Mouse (Mus musculus): ENCODE measurements around the gene Ehmt2. TPM values are rescaled to one million over a fixed set of nuclear protein-coding genes. Genes with fewer than 3 reads are reported as not detected.
"Not testable (repeated sequence)": the region's sequence is repeated elsewhere in the genome, so short reads cannot be mapped to it uniquely, and the experiment has no call there.

Gene Ehmt2
- total RNA-seq, 2 experiments from 2014 or later: 87.0 to 120 TPM

- peak; percentile 78 for ATAC-seq (replicated peaks; ENCODE audit: poor library complexity, severe bottlenecking)
Observed at GRCm38 (mm10) chr17:34917188-34917587, 18.9 kb downstream of the Ehmt2 start.

- no peak; the same call in 1 of the 2 replicates for ATAC-seq (replicated peaks; ENCODE audit: poor library complexity, severe bottlenecking)
Observed at GRCm38 (mm10) chr17:34922939-34923338, 24.7 kb downstream of the Ehmt2 start.

- ATAC-seq (replicated peaks; ENCODE audit: poor library complexity, severe bottlenecking): peak; percentile 6; the same call in 1 of the 2 replicates
Observed at GRCm38 (mm10) chr17:34924258-34924657, 26.0 kb downstream of the Ehmt2 start.

- ATAC-seq (replicated peaks; ENCODE audit: poor library complexity, severe bottlenecking): no peak
Observed at GRCm38 (mm10) chr17:34927306-34928019, 29.2 kb downstream of the Ehmt2 start.

GRCm38 (mm10) chr17:34928841-34929240 is 30.6 kb downstream of the Ehmt2 start:
- no peak for ATAC-seq (replicated peaks; ENCODE audit: poor library complexity, severe bottlenecking)

GRCm38 (mm10) chr17:34931061-34931734 is 32.9 kb downstream of the Ehmt2 start, which contains the start of gene Neu1:
Gene Neu1 (plus strand): TSS chr17:34931253.
- peak; percentile 91 for ATAC-seq (replicated peaks; ENCODE audit: poor library complexity, severe bottlenecking)

- no peak for ATAC-seq (replicated peaks; ENCODE audit: poor library complexity, severe bottlenecking)
Observed at GRCm38 (mm10) chr17:34931735-34932098, 33.4 kb downstream of the Ehmt2 start.

- ATAC-seq (replicated peaks; ENCODE audit: poor library complexity, severe bottlenecking): no peak
Observed at GRCm38 (mm10) chr17:34932287-34932686, 34.0 kb downstream of the Ehmt2 start.

GRCm38 (mm10) chr17:34934031-34934430 is 35.8 kb downstream of the Ehmt2 start:
- no peak for ATAC-seq (replicated peaks; ENCODE audit: poor library complexity, severe bottlenecking)

GRCm38 (mm10) chr17:34934830-34935229 is 36.6 kb downstream of the Ehmt2 start:
- ATAC-seq (replicated peaks; ENCODE audit: poor library complexity, severe bottlenecking): peak; percentile 15; the same call in 1 of the 2 replicates

- ATAC-seq (replicated peaks; ENCODE audit: poor library complexity, severe bottlenecking): peak; percentile 90
Observed at GRCm38 (mm10) chr17:34937960-34938505, 39.8 kb downstream of the Ehmt2 start.

- no peak for ATAC-seq (replicated peaks; ENCODE audit: poor library complexity, severe bottlenecking)
Observed at GRCm38 (mm10) chr17:34941344-34942041, 43.2 kb downstream of the Ehmt2 start.

- ATAC-seq (replicated peaks; ENCODE audit: poor library complexity, severe bottlenecking): no peak
Observed at GRCm38 (mm10) chr17:34943128-34943815, 45.0 kb downstream of the Ehmt2 start.

GRCm38 (mm10) chr17:34944362-34944761 is 46.1 kb downstream of the Ehmt2 start:
- ATAC-seq (replicated peaks; ENCODE audit: poor library complexity, severe bottlenecking): no peak

GRCm38 (mm10) chr17:34946486-34947140 is 48.3 kb downstream of the Ehmt2 start:
- ATAC-seq (replicated peaks; ENCODE audit: poor library complexity, severe bottlenecking): no peak

GRCm38 (mm10) chr17:34947606-34948005 is 49.3 kb downstream of the Ehmt2 start:
- no peak for ATAC-seq (replicated peaks; ENCODE audit: poor library complexity, severe bottlenecking)

- not testable (repeated sequence) for ATAC-seq (replicated peaks; ENCODE audit: poor library complexity, severe bottlenecking)
Observed at GRCm38 (mm10) chr17:34948721-34949552, 50.7 kb downstream of the Ehmt2 start.

- ATAC-seq (replicated peaks; ENCODE audit: poor library complexity, severe bottlenecking): no peak
Observed at GRCm38 (mm10) chr17:34949553-34949969, 51.3 kb downstream of the Ehmt2 start.
